Mouse (Mus musculus): ENCODE data around the gene Tti1.

Tti1 gene

DNA sequence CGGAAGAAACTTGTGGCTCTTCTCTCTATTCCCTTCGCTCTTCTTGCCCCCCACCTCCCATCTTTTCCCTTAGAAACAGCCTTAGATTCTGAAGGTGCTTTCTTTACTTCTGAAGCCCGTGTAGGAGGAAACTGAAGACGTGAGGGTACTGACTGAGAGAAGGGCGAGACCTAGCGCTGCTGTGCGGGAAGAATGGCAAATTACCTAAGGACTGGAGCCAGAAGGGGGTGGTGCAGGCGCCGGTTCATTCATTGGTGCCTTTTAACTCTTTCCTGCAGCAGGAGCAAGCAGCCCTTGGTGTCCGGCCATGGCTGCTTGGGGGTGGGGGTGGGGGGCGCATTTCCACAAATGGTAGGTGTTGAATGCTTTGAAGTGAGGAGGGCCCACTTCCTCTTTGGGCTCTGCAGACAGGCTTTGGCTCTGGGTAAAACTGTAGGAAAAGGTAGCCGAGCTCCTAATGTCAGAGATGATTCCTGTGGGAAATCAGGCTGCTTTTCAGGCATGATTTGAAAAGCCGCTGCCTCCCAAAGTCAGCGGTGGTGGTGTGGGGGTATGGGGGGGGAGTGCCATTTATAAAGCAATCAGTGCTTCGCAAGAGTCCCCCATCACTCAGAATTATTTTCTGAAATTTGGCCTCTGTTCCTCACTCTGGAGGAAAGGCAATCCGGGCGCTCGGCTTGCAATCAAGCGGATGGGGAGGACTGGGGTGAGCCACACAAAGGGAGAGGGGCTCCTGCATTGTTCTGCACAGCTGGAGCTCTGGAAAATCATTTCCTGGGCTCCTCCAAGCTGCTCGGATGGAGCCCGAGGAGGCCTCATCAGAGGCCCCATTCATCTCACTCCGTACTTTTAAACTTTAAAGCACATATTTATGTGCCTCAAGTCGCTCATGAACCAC is 53.4 kb downstream of the Tti1 start:
- no peak for DNase-seq (ENCODE audit: low spot score in 2 of 2)

DNA sequence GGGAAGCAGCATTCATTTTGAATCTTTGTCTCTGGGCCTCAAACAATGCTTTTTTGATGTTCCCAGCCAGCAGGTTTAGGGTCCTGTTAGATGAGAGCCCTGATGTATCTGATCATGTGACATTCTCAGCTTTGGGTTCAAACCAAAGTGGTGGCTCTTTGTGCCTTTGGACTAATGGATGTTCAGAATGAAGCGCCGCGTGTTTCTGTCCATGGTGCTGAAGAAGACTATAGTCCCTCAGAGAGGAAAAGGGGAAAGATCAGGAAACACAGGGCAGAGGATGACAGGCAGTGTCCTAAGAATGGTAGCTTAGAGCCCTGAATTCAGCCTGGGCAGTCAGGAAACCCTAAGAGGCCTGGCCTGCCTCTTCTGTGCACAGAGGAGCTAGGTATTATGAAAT is 57.6 kb downstream of the Tti1 start:
- no peak for DNase-seq (ENCODE audit: low spot score in 2 of 2)

DNA sequence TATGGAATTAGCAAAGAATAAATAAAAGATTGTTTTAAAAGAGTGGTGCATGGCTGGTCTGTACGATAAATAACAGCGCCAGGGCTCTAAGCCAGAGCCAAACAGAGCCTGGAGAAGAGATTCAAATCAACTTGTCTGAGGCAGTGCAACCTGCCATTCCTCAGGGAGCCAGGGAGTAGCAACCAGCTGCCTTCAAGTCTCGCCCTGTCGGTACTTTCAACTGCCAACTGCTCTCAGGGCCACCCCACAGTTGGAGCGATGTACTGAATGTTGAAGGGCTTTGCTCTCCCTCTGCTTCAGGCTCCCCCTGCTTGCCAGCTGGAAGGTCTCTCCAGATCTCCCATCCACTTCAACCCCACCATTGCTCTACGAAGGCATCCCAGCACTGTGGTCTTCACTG is 58.1 kb downstream of the Tti1 start:
- no peak for DNase-seq (ENCODE audit: low spot score in 2 of 2)

DNA sequence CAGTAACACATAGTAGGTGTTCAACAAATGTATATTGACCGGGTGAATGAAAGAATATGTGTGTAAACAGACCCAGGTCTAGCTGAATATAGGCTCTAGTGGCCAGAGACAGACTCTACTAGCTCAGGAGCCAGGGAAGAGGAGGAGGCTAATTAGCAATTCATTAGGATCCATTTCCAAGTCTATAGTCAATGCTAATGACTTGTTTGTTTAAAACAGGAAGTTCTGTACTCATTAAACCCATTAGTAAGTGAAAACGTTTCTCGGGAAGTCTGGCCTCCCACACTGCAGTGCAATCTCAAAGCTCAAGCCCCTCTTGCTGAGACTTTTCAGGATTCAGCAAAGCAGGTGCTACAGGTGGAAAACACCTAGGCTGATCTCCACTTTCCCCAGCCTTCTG is 60.4 kb downstream of the Tti1 start:
- DNase-seq (ENCODE audit: low spot score in 2 of 2) = no peak

DNA sequence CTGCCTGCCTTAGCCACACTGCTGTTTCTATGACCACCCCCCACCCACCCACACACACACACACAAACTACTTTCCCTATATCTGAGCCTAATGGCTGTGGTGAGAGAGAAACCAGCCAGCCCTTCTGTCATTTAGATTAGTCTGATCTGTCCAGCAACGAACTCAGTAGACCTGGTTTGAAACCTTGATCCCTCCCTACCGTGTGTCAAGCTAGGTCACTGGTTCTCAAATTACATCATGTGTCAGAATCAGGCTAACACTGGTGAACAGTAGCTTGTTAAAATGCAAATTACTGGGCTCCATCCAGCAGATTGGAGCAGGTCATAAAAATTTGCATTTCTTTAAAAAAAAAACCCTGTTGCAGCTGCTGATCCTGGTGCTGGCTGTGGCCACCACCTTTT is 70.5 kb downstream of the Tti1 start:
- no peak for DNase-seq (ENCODE audit: low spot score in 2 of 2)

DNA sequence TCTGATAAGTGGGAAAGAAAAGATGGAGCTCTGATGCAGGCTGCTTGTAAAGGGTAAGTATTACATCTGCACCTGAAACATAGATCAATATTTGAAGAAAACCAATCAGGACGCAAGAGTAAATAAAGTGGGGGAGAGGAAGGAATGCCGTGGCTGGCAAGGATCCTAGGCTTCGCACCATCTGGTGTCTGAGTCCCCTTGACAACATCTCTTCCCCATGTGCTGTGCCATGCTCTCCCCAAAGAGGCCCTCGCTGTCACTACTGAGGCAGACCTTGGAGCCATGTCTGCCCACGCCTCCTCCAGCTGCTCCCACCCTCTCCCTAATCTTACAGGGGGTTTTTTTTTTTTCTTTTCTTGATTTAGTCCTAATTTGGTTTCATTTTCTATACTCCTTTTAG is 74.3 kb downstream of the Tti1 start:
- no peak for DNase-seq (ENCODE audit: low spot score in 2 of 2)

DNA sequence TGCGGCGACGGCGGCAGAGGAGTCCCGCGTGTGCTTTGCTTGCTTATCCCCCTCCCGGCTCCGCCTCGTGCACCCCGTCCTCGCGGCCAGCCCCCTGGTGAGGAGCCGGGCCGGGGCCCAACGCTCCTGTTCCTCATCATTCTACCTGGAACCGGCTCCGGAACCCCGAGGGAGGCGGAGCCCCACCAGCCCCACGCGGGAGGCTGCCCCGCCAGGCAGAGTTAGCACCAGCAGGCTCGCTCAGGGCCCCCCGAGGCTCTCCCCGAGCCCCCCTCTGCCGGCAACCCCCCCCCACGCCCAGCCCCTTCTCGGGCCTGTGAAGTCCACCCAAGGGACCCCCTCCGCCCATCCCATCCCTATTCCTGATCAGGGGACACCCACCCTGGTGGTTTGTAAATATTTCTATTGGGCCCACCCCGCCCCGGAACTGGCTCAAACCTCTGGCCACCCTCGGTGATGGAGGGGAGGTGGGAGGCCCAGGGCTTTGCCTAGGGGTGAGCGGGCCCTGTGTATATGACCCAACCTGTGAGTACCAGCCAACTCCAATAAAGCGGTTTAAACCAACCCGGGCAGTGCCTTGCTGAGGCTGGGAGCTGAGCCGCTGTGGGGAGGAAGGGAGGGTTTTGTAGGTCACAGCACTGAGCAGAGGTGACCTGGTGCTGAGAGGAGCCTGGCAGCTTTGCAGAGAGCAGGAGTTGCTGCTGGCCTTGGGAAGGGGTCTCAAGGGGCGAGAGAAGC is 83.9 kb downstream of the Tti1 start:
- DNase-seq (ENCODE audit: low spot score in 2 of 2) = no peak

DNA sequence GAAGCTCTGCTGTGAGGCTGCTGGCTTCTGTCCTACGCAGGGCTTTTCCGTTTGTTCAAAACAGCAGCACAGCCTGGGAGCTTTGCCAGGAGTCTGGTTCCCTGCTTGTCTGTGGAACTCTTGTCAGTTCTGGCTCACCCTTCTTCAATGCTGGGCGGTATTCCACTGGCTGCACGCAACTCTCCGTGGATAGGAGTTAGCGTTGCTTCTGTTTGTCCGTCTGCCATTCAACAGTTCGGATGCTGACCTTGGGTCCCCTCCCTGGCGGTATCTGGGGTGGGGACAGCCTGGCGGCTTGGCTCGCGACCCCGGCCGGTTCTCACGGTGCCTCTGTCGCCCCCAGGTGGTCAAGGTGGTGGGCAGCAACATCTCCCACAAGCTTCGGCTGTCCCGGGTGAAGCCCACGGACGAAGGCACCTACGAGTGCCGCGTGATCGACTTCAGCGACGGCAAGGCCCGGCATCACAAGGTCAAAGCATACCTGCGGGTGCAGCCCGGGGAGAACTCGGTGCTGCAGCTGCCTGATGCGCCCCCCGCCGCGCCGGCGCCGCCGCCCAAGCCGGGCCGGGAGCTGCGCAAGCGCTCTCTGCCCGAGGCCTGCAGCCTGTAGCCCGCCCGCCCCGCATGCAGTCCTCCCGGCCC is 84.6 kb downstream of the Tti1 start:
- peak; percentile 27 to 72 for DNase-seq (ENCODE audit: low spot score in 2 of 2)

DNA sequence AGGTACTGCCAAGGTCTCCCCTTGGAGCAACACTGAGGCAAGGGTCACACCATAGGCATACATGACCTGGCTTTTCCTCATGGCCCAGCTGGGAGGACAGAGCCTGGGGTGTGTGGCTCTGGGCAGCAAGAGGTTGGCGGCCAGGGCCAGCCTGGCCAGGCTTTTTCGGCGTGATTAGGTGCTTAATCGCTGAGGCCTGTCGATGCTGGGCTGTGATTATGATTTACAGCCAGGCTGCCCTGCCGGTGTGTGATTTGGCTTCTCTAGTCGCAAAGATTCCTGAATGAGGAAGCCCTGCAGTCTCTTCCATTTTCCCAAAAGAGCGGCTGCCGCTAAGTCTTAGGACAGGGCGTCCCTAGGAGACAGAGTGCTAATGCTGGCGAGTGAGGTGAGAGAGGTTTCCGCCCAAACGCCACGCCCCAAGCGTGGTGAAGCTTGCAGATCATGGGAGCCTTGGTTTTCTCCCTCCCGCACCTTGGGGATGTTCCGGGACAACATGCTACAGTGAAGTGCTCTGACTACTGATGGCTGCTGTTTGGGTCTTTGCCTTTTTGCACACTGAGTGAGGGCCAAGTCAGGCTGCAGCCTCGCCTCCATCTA is 87.5 kb downstream of the Tti1 start:
- DNase-seq (ENCODE audit: low spot score in 2 of 2) = no peak

DNA sequence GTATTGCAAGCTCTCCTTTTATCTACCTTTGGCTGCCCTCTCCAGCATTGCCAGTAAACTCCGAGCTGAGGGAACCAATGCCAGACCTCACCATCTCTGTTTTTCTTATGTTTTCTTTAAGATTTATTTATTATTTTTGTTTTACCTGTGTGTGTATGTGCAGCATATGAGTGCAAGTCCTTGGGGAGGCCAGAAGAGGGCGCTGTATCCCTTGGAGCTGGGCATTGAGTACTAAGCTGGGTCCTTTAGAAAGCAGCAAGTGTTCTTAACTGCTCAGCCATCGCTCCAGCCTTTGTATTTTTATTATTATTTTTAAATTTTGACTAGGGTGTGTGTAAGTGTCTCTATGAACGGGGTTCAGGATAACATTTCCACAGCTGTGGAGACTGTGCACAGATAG is 91.6 kb downstream of the Tti1 start:
- DNase-seq (ENCODE audit: low spot score in 2 of 2) = no peak

DNA sequence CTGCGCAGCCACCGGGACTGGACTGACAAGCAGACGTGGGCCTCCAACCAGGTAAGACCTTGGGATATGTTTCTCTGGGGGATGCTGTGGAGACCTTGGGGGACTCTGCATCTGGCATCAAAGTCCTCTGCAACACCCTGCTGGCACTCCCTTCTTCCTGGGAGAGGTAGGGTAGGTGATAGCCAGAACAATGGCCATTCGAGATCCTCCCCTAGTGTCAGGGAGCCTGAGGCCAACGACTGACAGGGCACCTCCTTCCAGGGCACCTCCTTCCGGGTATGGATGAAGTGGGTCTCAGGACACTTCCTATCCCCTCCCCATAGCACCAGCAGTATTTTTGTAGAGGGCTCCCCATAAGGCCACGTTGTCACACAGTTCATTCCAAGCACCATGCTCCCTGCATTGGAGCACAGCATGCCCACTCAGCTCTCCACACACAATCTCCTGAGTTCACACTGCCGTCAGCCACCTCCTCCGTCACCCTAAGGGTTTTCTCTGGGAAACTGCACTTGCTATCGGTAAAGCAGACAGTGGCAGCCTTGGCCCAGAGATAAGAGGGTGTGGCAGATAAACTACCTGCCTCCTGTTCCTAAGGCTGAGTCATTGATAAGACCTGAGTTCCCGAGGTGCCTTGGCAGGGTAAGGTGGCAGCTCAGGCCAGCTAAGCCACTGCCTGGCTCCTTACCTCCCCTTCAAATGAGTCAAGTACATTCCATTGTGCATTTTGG is 92.6 kb downstream of the Tti1 start:
- DNase-seq (ENCODE audit: low spot score in 2 of 2) = no peak

DNA sequence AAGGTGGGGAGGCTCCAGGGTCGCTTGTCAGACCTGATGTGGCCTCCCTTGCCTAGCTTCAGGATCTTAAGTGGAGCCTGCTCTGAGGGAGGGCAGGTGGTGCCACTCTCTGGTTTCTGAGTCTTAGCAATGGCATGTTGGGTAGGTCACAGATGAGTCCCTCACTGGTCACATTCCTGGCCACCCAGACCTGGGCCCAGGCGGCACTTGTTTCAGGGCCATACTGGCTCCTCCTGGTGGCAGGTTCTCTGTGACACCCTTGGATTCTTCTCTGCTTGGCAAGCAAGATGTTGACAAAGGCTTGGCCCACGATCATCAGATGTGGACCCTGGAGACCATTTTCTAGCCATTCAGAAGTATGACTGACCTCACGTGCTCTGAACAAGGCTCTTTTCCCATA is 95.6 kb downstream of the Tti1 start:
- no peak for DNase-seq (ENCODE audit: low spot score in 2 of 2)

All from spleen, postnatal 4 days (tissue).